Mouse (Mus musculus) liver, embryonic 15.5 days (tissue): ENCODE measurements around the gene Gm11096. TPM values are rescaled to one million over a fixed set of nuclear protein-coding genes. Genes with fewer than 3 reads are reported as not detected.

ENCODE experiments used
- ATAC-seq: fragments of 200-750 bp; cut with Nextera tagmentation; 2 replicates; pipeline ENCODE4 v1.8.0; 2017; ENCODE audit warnings: moderate number of reproducible peaks, mild to moderate bottlenecking, moderate library complexity; ENCODE audit not compliant: insufficient read depth
- H3K27ac ChIP-seq: fragments of 300-500 bp; sonication (generic); replicated peaks from 2 replicates; pipeline ENCODE4 v1.5.1; 2015; ENCODE audit warnings: mild to moderate bottlenecking, inconsistent platforms
- H3K27me3 ChIP-seq: fragments of 300-500 bp; sonication (generic); 2 replicates; pipeline ENCODE4 v1.6.1; 2015; ENCODE audit warnings: mild to moderate bottlenecking, inconsistent platforms
- H3K36me3 ChIP-seq: fragments of 300-500 bp; sonication (generic); replicated peaks from 2 replicates; pipeline ENCODE4 v1.6.1; 2015; ENCODE audit warnings: moderate library complexity, mild to moderate bottlenecking, inconsistent platforms
- H3K4me1 ChIP-seq: fragments of 300-500 bp; sonication (generic); replicated peaks from 2 replicates; pipeline ENCODE4 v1.6.1; 2015; ENCODE audit warnings: inconsistent platforms
- H3K4me2 ChIP-seq: fragments of 300-500 bp; sonication (generic); 2 replicates; pipeline ENCODE4 v1.6.1; 2015; ENCODE audit warnings: moderate library complexity, mild to moderate bottlenecking, inconsistent platforms
- H3K4me3 ChIP-seq: fragments of 300-500 bp; sonication (generic); replicated peaks from 2 replicates; pipeline ENCODE4 v1.5.1; 2015; ENCODE audit warnings: mild to moderate bottlenecking, inconsistent platforms
- H3K9ac ChIP-seq: fragments of 300-500 bp; sonication (generic); 2 replicates; pipeline ENCODE4 v1.6.1; 2015; ENCODE audit warnings: moderate library complexity, mild to moderate bottlenecking, inconsistent platforms
- H3K9me3 ChIP-seq: fragments of 300-500 bp; sonication (generic); replicated peaks from 2 replicates; pipeline ENCODE4 v1.6.1; 2016; ENCODE audit warnings: inconsistent platforms
- WGBS: fragments of 180-500 bp; shearing (Covaris S2); methylation state at CpG from one replicate; pipeline ENCODE4 v1.1.7; 2015; ENCODE audit warnings: mixed read lengths; ENCODE audit not compliant: insufficient replicate concordance; 5-methylcytosine and 5-hydroxymethylcytosine counted together
- polyA plus RNA-seq: library from polyadenylated mRNA; unstranded; fragments of >200 nt; fragmentation: Nextera tagmentation; extraction: Ambion mirVana; gene quantifications from 2 replicates; pipeline ENCODE4 v1.2.1, GENCODE M21; 2015

Gm11096 gene
- not detected in 2 replicates for polyA plus RNA-seq

GRCm38 (mm10) chr17:81441463-81441862 lies at the start of gene Gm11096:
Gene Gm11096 (plus strand): TSS chr17:81441763.
- no peak within 1 kb of the TSS for H3K4me2 ChIP-seq
- ATAC-seq, result no peak
- H3K4me3 ChIP-seq, result no peak within 1 kb of the TSS
- H3K4me1 ChIP-seq, result no peaks in the 10 kb centered on the region
- no peak within 1 kb of the TSS for H3K27ac ChIP-seq
- H3K9ac ChIP-seq, result no peak within 1 kb of the TSS
- H3K27me3 ChIP-seq, result no peaks in the 10 kb centered on the region
- no peaks in the 10 kb centered on the region for H3K36me3 ChIP-seq
- no peaks in the 10 kb centered on the region for H3K9me3 ChIP-seq

DNA sequence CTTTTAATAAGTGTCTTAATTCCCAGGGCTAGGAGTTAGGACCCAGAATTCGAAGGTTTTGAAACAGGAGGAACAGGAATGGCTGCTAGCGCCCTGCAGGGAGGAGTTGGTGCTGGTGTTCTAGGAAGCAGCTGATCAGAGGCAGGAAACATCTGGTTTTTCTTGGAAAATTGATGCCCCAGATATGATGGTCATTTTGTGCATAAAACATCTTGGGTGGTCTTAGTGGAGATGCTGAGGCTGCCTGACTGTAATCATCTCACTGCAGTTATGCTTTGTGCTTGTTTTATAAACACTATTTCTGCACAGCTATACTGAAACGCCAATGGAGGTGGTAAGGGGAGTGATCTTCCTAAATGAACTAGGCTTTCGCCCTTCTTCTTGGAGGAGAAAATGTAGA lies 48.5 kb upstream of the Gm11096 start:
- no peak for ATAC-seq
- Histone ChIP-seq H3K4me1 (no peaks in the 10 kb centered on the region), H3K9me3 (no peaks in the 10 kb centered on the region), H3K4me3 (no peak overlapping the region), H3K36me3 (no peaks in the 10 kb centered on the region), H3K4me2 (no peak overlapping the region), H3K27me3 (no peaks in the 10 kb centered on the region), H3K27ac (no peak overlapping the region), H3K9ac (no peak overlapping the region)
- 47% methylated on average over 4 of the region's 4 CpGs for WGBS

- H3K36me3 ChIP-seq, result no peaks in the 10 kb centered on the region
- 69% methylated on average over 2 of the region's 2 CpGs for WGBS
- H3K27ac ChIP-seq, result no peak overlapping the region
- H3K9me3 ChIP-seq, result no peaks in the 10 kb centered on the region
- H3K27me3 ChIP-seq, result no peaks in the 10 kb centered on the region
- H3K4me2 ChIP-seq, result no peak overlapping the region
- H3K4me1 ChIP-seq, result no peaks in the 10 kb centered on the region
- no peak for ATAC-seq
- H3K4me3 ChIP-seq, result no peak overlapping the region
- H3K9ac ChIP-seq, result no peak overlapping the region
These were observed 47.4 kb upstream of the Gm11096 start for GRCm38 (mm10) chr17:81394124-81394523.

- ATAC-seq, result no peak
These were observed 44.1 kb upstream of the Gm11096 start for GRCm38 (mm10) chr17:81397434-81397833.

GRCm38 (mm10) chr17:81400377-81400776 lies 41.2 kb upstream of the Gm11096 start:
- no peaks in the 10 kb centered on the region for H3K4me1 ChIP-seq
- no peak overlapping the region for H3K4me3 ChIP-seq
- 55% methylated on average over 5 of the region's 5 CpGs for WGBS
- no peak overlapping the region for H3K4me2 ChIP-seq
- H3K27me3 ChIP-seq, result no peaks in the 10 kb centered on the region
- H3K9ac ChIP-seq, result no peak overlapping the region
- no peak overlapping the region for H3K27ac ChIP-seq
- H3K36me3 ChIP-seq, result no peaks in the 10 kb centered on the region
- no peaks in the 10 kb centered on the region for H3K9me3 ChIP-seq
- ATAC-seq, result no peak

More at GRCm38 (mm10) chr17:81397434-81397833, 44.1 kb upstream of the Gm11096 start:
- Histone ChIP-seq H3K9me3 (no peaks in the 10 kb centered on the region), H3K27me3 (no peaks in the 10 kb centered on the region), H3K4me3 (no peak overlapping the region), H3K9ac (no peak overlapping the region), H3K27ac (no peak overlapping the region), H3K36me3 (no peaks in the 10 kb centered on the region), H3K4me1 (no peaks in the 10 kb centered on the region), H3K4me2 (no peak overlapping the region)
- 50% methylated on average over 1 of the region's 1 CpGs for WGBS

DNA sequence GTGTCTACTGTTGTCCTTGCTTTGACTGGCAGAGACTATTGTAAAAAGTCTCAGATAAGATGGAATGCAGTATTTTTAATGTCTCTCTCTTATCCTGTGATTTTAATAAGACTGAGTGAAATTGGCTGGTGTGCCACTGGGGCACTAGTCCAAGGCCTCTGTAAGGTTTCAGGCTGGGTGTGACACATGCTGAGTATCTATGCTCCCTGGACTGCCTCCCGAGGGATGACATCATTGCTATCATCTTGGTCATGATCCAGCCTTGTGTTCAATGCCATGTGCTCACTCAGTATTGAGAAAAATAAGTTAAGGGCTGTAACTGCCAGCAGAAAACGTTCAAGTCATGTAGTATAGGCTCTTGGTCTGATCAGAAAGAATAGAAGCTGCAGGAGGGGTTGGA lies 38.9 kb upstream of the Gm11096 start:
- WGBS, result 37% methylated on average over 2 of the region's 2 CpGs
- ATAC-seq, result no peak
- Histone ChIP-seq H3K4me3 (no peak overlapping the region), H3K27ac (no peak overlapping the region), H3K9me3 (no peaks in the 10 kb centered on the region), H3K36me3 (no peaks in the 10 kb centered on the region), H3K9ac (no peak overlapping the region), H3K4me1 (no peaks in the 10 kb centered on the region), H3K27me3 (no peaks in the 10 kb centered on the region), H3K4me2 (no peak overlapping the region)

GRCm38 (mm10) chr17:81403121-81403520 lies 38.4 kb upstream of the Gm11096 start:
- no peak overlapping the region for H3K4me2 ChIP-seq
- no peaks in the 10 kb centered on the region for H3K9me3 ChIP-seq
- no peak overlapping the region for H3K4me3 ChIP-seq
- no peaks in the 10 kb centered on the region for H3K36me3 ChIP-seq
- H3K27me3 ChIP-seq, result no peaks in the 10 kb centered on the region
- H3K4me1 ChIP-seq, result no peaks in the 10 kb centered on the region
- no peak for ATAC-seq
- H3K27ac ChIP-seq, result no peak overlapping the region
- H3K9ac ChIP-seq, result no peak overlapping the region
- WGBS, result 61% methylated on average over 4 of the region's 4 CpGs

DNA sequence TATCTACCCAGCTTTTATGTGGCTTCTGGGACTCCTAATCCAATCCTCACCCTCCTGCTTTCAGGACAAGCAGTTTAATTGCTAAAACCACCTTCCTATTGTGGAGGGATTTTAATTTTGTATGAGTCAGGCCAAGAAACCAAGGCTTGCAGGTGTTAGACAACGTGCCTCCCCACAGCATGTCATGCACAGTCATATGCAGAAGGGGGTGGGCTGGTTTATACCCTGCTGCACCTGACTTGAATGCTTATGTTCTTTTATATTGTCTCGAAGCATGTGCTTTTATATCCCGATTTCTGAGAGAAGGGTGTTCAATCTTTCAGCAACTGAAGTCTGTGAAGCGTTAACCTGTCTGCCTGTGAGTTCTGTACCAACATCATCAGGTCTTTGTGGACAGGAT lies 37.3 kb upstream of the Gm11096 start:
- Histone ChIP-seq H3K27me3 (no peaks in the 10 kb centered on the region), H3K4me1 (no peaks in the 10 kb centered on the region), H3K9ac (no peak overlapping the region), H3K36me3 (no peaks in the 10 kb centered on the region), H3K27ac (no peak overlapping the region), H3K4me2 (no peak overlapping the region), H3K4me3 (no peak overlapping the region), H3K9me3 (no peaks in the 10 kb centered on the region)
- ATAC-seq, result no peak
- WGBS, result 62% methylated on average over 4 of the region's 4 CpGs

DNA sequence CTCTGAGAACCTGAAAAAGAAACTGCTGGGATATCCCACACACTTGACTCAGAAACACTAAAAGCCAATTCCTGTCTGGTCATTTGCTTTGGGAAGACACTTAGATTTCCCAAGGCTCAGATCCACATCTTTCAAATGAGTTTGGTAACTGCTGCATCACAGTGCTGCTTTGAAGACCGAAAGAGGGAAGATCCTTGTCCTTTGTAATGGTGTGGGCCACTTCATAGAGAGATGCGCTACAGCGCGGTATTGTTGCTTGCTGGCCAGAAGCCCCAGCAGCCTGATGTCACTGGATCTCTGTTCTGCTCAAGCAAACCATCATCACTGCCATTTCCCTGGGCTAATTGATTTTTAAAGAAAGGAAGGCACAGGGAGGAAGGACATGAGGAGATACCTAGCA lies 28.8 kb upstream of the Gm11096 start:
- Histone ChIP-seq H3K4me1 (no peaks in the 10 kb centered on the region), H3K36me3 (no peaks in the 10 kb centered on the region), H3K4me2 (no peak overlapping the region), H3K27ac (no peak overlapping the region), H3K9me3 (no peaks in the 10 kb centered on the region), H3K9ac (no peak overlapping the region), H3K27me3 (no peaks in the 10 kb centered on the region), H3K4me3 (no peak overlapping the region)
- whole genome bisulfite sequencing, result 81% methylated on average over 4 of the region's 4 CpGs
- ATAC-seq, result no peak

- H3K27me3 ChIP-seq, result no peaks in the 10 kb centered on the region
- H3K9ac ChIP-seq, result no peak overlapping the region
- H3K4me2 ChIP-seq, result no peak overlapping the region
- H3K4me1 ChIP-seq, result no peaks in the 10 kb centered on the region
- H3K4me3 ChIP-seq, result no peak overlapping the region
- no peak for ATAC-seq
- 59% methylated on average over 6 of the region's 6 CpGs for WGBS
- H3K36me3 ChIP-seq, result no peaks in the 10 kb centered on the region
- no peak overlapping the region for H3K27ac ChIP-seq
- no peaks in the 10 kb centered on the region for H3K9me3 ChIP-seq
These were observed 25.0 kb upstream of the Gm11096 start for GRCm38 (mm10) chr17:81416361-81417114.

GRCm38 (mm10) chr17:81419802-81420459 lies 21.6 kb upstream of the Gm11096 start:
- WGBS, result 68% methylated on average over 10 of the region's 10 CpGs
- H3K4me3 ChIP-seq, result no peak overlapping the region
- H3K9ac ChIP-seq, result no peak overlapping the region
- H3K9me3 ChIP-seq, result no peaks in the 10 kb centered on the region
- no peak for ATAC-seq
- no peaks in the 10 kb centered on the region; the same call in 1 of the 2 replicates for H3K4me1 ChIP-seq
- H3K27ac ChIP-seq, result no peak overlapping the region
- H3K4me2 ChIP-seq, result no peak overlapping the region
- no peaks in the 10 kb centered on the region for H3K36me3 ChIP-seq
- H3K27me3 ChIP-seq, result no peaks in the 10 kb centered on the region
